Mouse (Mus musculus): ENCODE results near the gene Ier5l. TPM values are rescaled to one million over a fixed set of nuclear protein-coding genes. Genes with fewer than 3 reads are reported as not detected.

Ier5l gene
- 1 to 10 TPM; 2.4 to 5.0 (median 4.3) TPM for total RNA-seq (2022)

GRCm38 (mm10) chr2:30474039-30474438, at the start of gene Ier5l:
TSS of gene Ier5l (minus strand) at chr2:30474219.
- peak; percentile 96 for DNase-seq (ENCODE audit: low spot score)

GRCm38 (mm10) chr2:30523727-30524126, 49.7 kb upstream of the Ier5l start:
- no peak for DNase-seq (ENCODE audit: low spot score)

GRCm38 (mm10) chr2:30510711-30511380, 36.8 kb upstream of the Ier5l start:
- no peak for DNase-seq (ENCODE audit: low spot score)

GRCm38 (mm10) chr2:30507138-30507727, 33.2 kb upstream of the Ier5l start:
- no peak for DNase-seq (ENCODE audit: low spot score)

GRCm38 (mm10) chr2:30503677-30504621, 29.9 kb upstream of the Ier5l start:
- DNase-seq (ENCODE audit: low spot score), result no peak

GRCm38 (mm10) chr2:30501701-30502100, 27.7 kb upstream of the Ier5l start:
- no peak for DNase-seq (ENCODE audit: low spot score)

GRCm38 (mm10) chr2:30495909-30496861, 22.2 kb upstream of the Ier5l start:
- DNase-seq (ENCODE audit: low spot score), result peak; percentile 66

GRCm38 (mm10) chr2:30495000-30495908, 21.2 kb upstream of the Ier5l start:
- no peak for DNase-seq (ENCODE audit: low spot score)

GRCm38 (mm10) chr2:30490384-30490783, 16.4 kb upstream of the Ier5l start:
- DNase-seq (ENCODE audit: low spot score), result no peak

GRCm38 (mm10) chr2:30487597-30487996, 13.6 kb upstream of the Ier5l start:
- no peak for DNase-seq (ENCODE audit: low spot score)

- DNase-seq (ENCODE audit: low spot score), result no peak
These were observed 4.5 kb upstream of the Ier5l start for GRCm38 (mm10) chr2:30478526-30478925.

- DNase-seq (ENCODE audit: low spot score), result no peak
These were observed 2.2 kb upstream of the Ier5l start for GRCm38 (mm10) chr2:30476241-30476640.

- no peak for DNase-seq (ENCODE audit: low spot score)
These were observed 1.4 kb upstream of the Ier5l start for GRCm38 (mm10) chr2:30475457-30475856.

- DNase-seq (ENCODE audit: low spot score), result no peak
These were observed 757 bp upstream of the Ier5l start for GRCm38 (mm10) chr2:30474776-30475175.

GRCm38 (mm10) chr2:30473431-30474031, 488 bp downstream of the Ier5l start:
- DNase-seq (ENCODE audit: low spot score), result no peak

GRCm38 (mm10) chr2:30472731-30473351, 1.2 kb downstream of the Ier5l start:
- DNase-seq (ENCODE audit: low spot score), result no peak

GRCm38 (mm10) chr2:30471795-30472720, 2.0 kb downstream of the Ier5l start:
- DNase-seq (ENCODE audit: low spot score), result peak; percentile 92

- DNase-seq (ENCODE audit: low spot score), result no peak
These were observed 3.0 kb downstream of the Ier5l start for GRCm38 (mm10) chr2:30471051-30471450.

Data from heart, adult 8-10 months (tissue).